Mouse (Mus musculus) embryonic facial prominence, embryonic 14.5 days (tissue): ENCODE measurements around the gene Lgi1. TPM values are rescaled to one million over a fixed set of nuclear protein-coding genes. Genes with fewer than 3 reads are reported as not detected.

Source experiments
- ATAC-seq: fragments of 200-750 bp; cut with Nextera tagmentation; 2 replicates; pipeline ENCODE4 v1.8.0; 2017; ENCODE audit warnings: low read depth, moderate number of reproducible peaks, moderate TSS enrichment
- DNase-seq: peaks from one replicate; pipeline ENCODE4 v3.0.0-alpha.2; 2015; ENCODE audit warnings: low spot score
- H3K27ac ChIP-seq: fragments of 300-500 bp; sonication (generic); replicated peaks from 2 replicates; pipeline ENCODE4 v1.5.1; 2014; ENCODE audit warnings: low read depth, mild to moderate bottlenecking, low read length, moderate library complexity
- H3K27me3 ChIP-seq: fragments of 300-500 bp; sonication (generic); replicated peaks from 2 replicates; pipeline ENCODE4 v1.6.1; 2014; ENCODE audit warnings: low read length; ENCODE audit not compliant: control insufficient read depth, insufficient read depth
- H3K36me3 ChIP-seq: fragments of 300-500 bp; sonication (generic); 2 replicates; pipeline ENCODE4 v1.6.1; 2014; ENCODE audit warnings: low read length, mixed read lengths; ENCODE audit not compliant: control insufficient read depth, insufficient read depth
- H3K4me1 ChIP-seq: fragments of 300-500 bp; sonication (generic); 2 replicates; pipeline ENCODE4 v1.6.1; 2014; ENCODE audit warnings: antibody characterized with exemption, low read length; ENCODE audit not compliant: control insufficient read depth, insufficient read depth
- H3K4me2 ChIP-seq: fragments of 300-500 bp; sonication (generic); 2 replicates; pipeline ENCODE4 v1.6.1; 2014; ENCODE audit warnings: low read depth, mild to moderate bottlenecking, low read length, moderate library complexity, mixed read lengths
- H3K4me3 ChIP-seq: fragments of 300-500 bp; sonication (generic); 2 replicates; pipeline ENCODE4 v1.5.1; 2014; ENCODE audit warnings: low read depth, mild to moderate bottlenecking, low read length
- H3K9ac ChIP-seq: fragments of 300-500 bp; sonication (generic); 2 replicates; pipeline ENCODE4 v1.6.1; 2014; ENCODE audit warnings: low read depth, mild to moderate bottlenecking, low read length, moderate library complexity, mixed read lengths
- H3K9me3 ChIP-seq: fragments of 300-500 bp; sonication (generic); 2 replicates; pipeline ENCODE4 v1.6.1; 2016; ENCODE audit warnings: low read length; ENCODE audit not compliant: control insufficient read depth
- WGBS: fragments of 180-500 bp; shearing (Covaris S2); extraction: QIAGEN DNeasy Blood & Tissue Kit; methylation state at CpG from one replicate; pipeline ENCODE4 v1.1.7; 2014; 5-methylcytosine and 5-hydroxymethylcytosine counted together
- polyA plus RNA-seq: library from polyadenylated mRNA; unstranded; fragments of >200 nt; fragmentation: Nextera tagmentation; extraction: Ambion mirVana; gene quantifications from 2 replicates; pipeline ENCODE4 v1.2.1, GENCODE M21; 2014

The Lgi1 gene
- polyA plus RNA-seq, 1 experiment from 2014 or later, result 5.9 TPM

- no peak overlapping the region for H3K27ac ChIP-seq
- no peaks in the 10 kb centered on the region for H3K27me3 ChIP-seq
- WGBS, result 57% methylated on average over 10 of the region's 10 CpGs
- H3K9me3 ChIP-seq, result no peaks in the 10 kb centered on the region
- peak; percentile 20 for DNase-seq
- H3K4me1 ChIP-seq, result no peaks in the 10 kb centered on the region
- ATAC-seq, result no peak
- H3K36me3 ChIP-seq, result no peaks in the 10 kb centered on the region
- no peak overlapping the region for H3K4me2 ChIP-seq
- H3K9ac ChIP-seq, result no peak overlapping the region
- no peak overlapping the region for H3K4me3 ChIP-seq
Measured at GRCm38 (mm10) chr19:38354819-38355360, 90.6 kb downstream of the Lgi1 start.

GRCm38 (mm10) chr19:38356211-38356828 is 92.0 kb downstream of the Lgi1 start:
- H3K9ac ChIP-seq, result no peak overlapping the region
- no peaks in the 10 kb centered on the region for H3K27me3 ChIP-seq
- ATAC-seq (no peak), DNase-seq (peak; percentile 38)
- H3K9me3 ChIP-seq, result no peaks in the 10 kb centered on the region
- H3K4me1 ChIP-seq, result no peaks in the 10 kb centered on the region
- H3K27ac ChIP-seq, result no peak overlapping the region
- WGBS, result 56% methylated on average over 8 of the region's 8 CpGs
- H3K4me2 ChIP-seq, result no peak overlapping the region
- no peak overlapping the region for H3K4me3 ChIP-seq
- H3K36me3 ChIP-seq, result no peaks in the 10 kb centered on the region

GRCm38 (mm10) chr19:38357956-38358623 is 93.8 kb downstream of the Lgi1 start:
- H3K4me1 ChIP-seq, result no peaks in the 10 kb centered on the region
- no peaks in the 10 kb centered on the region for H3K27me3 ChIP-seq
- H3K4me2 ChIP-seq, result no peak overlapping the region
- H3K27ac ChIP-seq, result no peak overlapping the region
- H3K9ac ChIP-seq, result no peak overlapping the region
- H3K9me3 ChIP-seq, result no peaks in the 10 kb centered on the region
- H3K4me3 ChIP-seq, result no peak overlapping the region
- H3K36me3 ChIP-seq, result no peaks in the 10 kb centered on the region
- ATAC-seq, result no peak
- WGBS, result 56% methylated on average over 9 of the region's 9 CpGs
- DNase-seq, result peak; percentile 33

- DNase-seq (no peak), ATAC-seq (no peak)
- no peaks in the 10 kb centered on the region for H3K27me3 ChIP-seq
- H3K36me3 ChIP-seq, result no peaks in the 10 kb centered on the region
- H3K4me3 ChIP-seq, result no peak overlapping the region
- no peaks in the 10 kb centered on the region for H3K9me3 ChIP-seq
- no peak overlapping the region for H3K4me2 ChIP-seq
- H3K27ac ChIP-seq, result no peak overlapping the region
- 76% methylated on average over 1 of the region's 1 CpGs for WGBS
- no peaks in the 10 kb centered on the region for H3K4me1 ChIP-seq
- H3K9ac ChIP-seq, result no peak overlapping the region
Measured at GRCm38 (mm10) chr19:38359287-38359686, 95.0 kb downstream of the Lgi1 start.

Other genes with a start within 250 kb of the Lgi1 start
- 24.0 and 24.6 TPM in 2 replicates for gene Myof, start 221.0 kb upstream of the Lgi1 start, polyA plus RNA-seq
- 18.2 and 23.0 TPM in 2 replicates for gene Cep55, start 209.5 kb upstream of the Lgi1 start, polyA plus RNA-seq
- 0.52 and 0.56 TPM in 2 replicates for gene Ffar4, start 167.5 kb upstream of the Lgi1 start, polyA plus RNA-seq
- gene Rbp4, start 139.3 kb upstream of the Lgi1 start, polyA plus RNA-seq, result 18.3 and 20.9 TPM in 2 replicates
- not detected in 2 replicates for gene Pde6c, start 131.8 kb upstream of the Lgi1 start, polyA plus RNA-seq
- 26.0 and 27.3 TPM in 2 replicates for gene Fra10ac1, start 40.4 kb upstream of the Lgi1 start, polyA plus RNA-seq
- gene Slc35g1, start 131.4 kb downstream of the Lgi1 start, polyA plus RNA-seq, result 2.3 and 3.4 TPM in 2 replicates
- gene Plce1, start 216.6 kb downstream of the Lgi1 start, polyA plus RNA-seq, result 8.9 and 10.8 TPM in 2 replicates